Mouse (Mus musculus): ENCODE data around the gene Bex3. TPM values are rescaled to one million over a fixed set of nuclear protein-coding genes. Genes with fewer than 3 reads are reported as not detected.

The Bex3 gene
- polyA plus RNA-seq, 1 experiment from 2014 or later: 667 TPM

Other genes starting within 250 kb of the Bex3 start
- gene Arxes1, start 236.9 kb upstream of the Bex3 start, polyA plus RNA-seq (2014; fragmentation: Nextera tagmentation; extraction: Ambion mirVana): 48.9 and 49.3 TPM in 2 replicates
- gene Bex2, start 202.0 kb upstream of the Bex3 start, polyA plus RNA-seq (2014; fragmentation: Nextera tagmentation; extraction: Ambion mirVana): 302 and 303 TPM in 2 replicates
- not detected in 2 replicates for gene Nxf3, start 185.0 kb upstream of the Bex3 start, polyA plus RNA-seq (2014; fragmentation: Nextera tagmentation; extraction: Ambion mirVana)
- gene Bex4, start 131.3 kb upstream of the Bex3 start, polyA plus RNA-seq (2014; fragmentation: Nextera tagmentation; extraction: Ambion mirVana): 117 and 126 TPM in 2 replicates
- gene Tceal8, start 97.9 kb upstream of the Bex3 start, polyA plus RNA-seq (2014; fragmentation: Nextera tagmentation; extraction: Ambion mirVana): 149 and 163 TPM in 2 replicates
- 1.2 and 1.6 TPM in 2 replicates for gene Tceal5, start 66.4 kb upstream of the Bex3 start, polyA plus RNA-seq (2014; fragmentation: Nextera tagmentation; extraction: Ambion mirVana)
- 1.1 and 1.2 TPM in 2 replicates for gene Tceal7, start 55.5 kb upstream of the Bex3 start, polyA plus RNA-seq (2014; fragmentation: Nextera tagmentation; extraction: Ambion mirVana)
- 135 and 136 TPM in 2 replicates for gene Bex1, start 54.7 kb upstream of the Bex3 start, polyA plus RNA-seq (2014; fragmentation: Nextera tagmentation; extraction: Ambion mirVana)
- 376 and 408 TPM in 2 replicates for gene Tceal9, start 25.2 kb upstream of the Bex3 start, polyA plus RNA-seq (2014; fragmentation: Nextera tagmentation; extraction: Ambion mirVana)
- not detected in 2 replicates for gene Kir3dl1, start 247.7 kb downstream of the Bex3 start, polyA plus RNA-seq (2014; fragmentation: Nextera tagmentation; extraction: Ambion mirVana)